Mouse (Mus musculus) spleen, postnatal 4 days (tissue): ENCODE data around the gene Gm21953.
"Not testable (repeated sequence)": the region's sequence is repeated elsewhere in the genome, so short reads cannot be mapped to it uniquely, and the experiment has no call there.

Source experiments
- DNase-seq, 2 experiments: peaks; one replicate each; pipeline ENCODE4 v3.0.0; 2022; ENCODE audit warnings: low spot score in 2 of 2

Gene Gm21953

DNA sequence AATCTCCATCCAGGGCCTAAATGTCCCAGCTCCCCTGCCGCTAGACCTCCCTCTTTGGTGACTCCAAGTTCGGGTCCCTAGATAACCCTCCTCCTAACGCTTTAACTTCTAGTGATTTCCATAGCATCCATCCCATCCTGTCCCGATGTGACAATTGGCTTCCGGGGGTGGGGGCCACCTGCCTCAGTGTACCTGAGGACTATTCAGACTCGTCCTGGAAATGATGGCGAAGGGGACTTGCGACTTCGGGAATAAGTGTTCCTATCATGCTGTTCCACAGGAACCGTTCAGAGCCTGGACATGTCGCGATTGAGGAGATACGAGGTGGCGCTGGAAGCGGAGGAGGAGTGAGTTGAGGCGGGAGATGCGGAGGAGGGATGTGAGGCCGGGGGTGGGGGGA lies at the start of gene Gm21953:
TSS of gene Gm21953 (plus strand) at position 301 of the 400 bp plus-strand sequence.
- DNase-seq, result not testable (repeated sequence)

DNA sequence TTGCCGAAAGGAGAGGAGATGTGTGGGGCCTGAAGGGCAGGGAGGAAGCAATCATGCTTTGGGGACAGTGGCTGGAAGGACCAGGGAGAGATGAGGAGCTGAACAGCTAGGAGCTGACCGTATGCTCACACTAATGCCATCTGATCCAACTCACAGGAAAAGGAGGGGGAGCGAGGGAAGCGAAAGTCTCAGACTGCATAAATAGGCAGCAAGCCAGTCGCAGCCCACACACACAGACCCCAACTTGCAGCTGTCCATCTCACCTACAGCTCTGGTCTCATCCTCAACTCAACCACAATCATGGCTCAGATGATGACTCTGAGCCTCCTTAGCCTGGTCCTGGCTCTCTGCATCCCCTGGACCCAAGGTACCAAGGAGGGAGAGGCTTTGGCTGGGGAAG lies 38.6 kb upstream of the Gm21953 start, which contains the start of gene Ccl21b:
TSS of gene Ccl21b (plus strand) at position 301 of the 400 bp plus-strand sequence.
- not testable (repeated sequence) for DNase-seq

DNA sequence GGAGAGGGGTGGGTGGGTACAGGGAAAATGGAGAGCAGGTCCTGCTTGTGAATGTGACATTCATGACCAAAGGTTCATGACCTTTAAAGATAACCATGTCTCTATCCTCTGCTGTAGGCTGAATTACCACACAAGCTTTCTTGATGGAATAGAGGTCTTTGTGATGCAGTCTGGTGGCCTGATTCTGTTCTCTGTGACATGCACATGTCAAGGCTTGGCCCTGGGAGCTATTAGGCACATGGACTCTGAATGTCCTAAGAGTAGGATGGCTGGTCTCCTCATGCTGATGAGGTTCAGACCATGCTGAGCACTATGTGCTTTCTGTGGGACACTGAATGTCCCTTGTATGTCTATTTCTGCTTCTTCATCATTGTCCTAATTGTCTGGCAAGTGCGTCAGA lies 24.0 kb downstream of the Gm21953 start, which contains the start of gene Fam205a3:
TSS of gene Fam205a3 (plus strand) at position 301 of the 400 bp plus-strand sequence.
- DNase-seq, result not testable (repeated sequence)
